Mouse (Mus musculus) kidney, embryonic 15.5 days (tissue): Measurements from ENCODE around the gene Mfsd2b. TPM values are rescaled to one million over a fixed set of nuclear protein-coding genes. Genes with fewer than 3 reads are reported as not detected.
"Not testable (repeated sequence)": the region's sequence is repeated elsewhere in the genome, so short reads cannot be mapped to it uniquely, and the experiment has no call there.

Experiments used
- ATAC-seq: fragments of 200-750 bp; cut with Nextera tagmentation; replicated peaks from 2 replicates; pipeline ENCODE4 v1.8.0; 2017; ENCODE audit warnings: moderate TSS enrichment; ENCODE audit not compliant: low FRiP score
- H3K27ac ChIP-seq: fragments of 300-500 bp; sonication (generic); 2 replicates; pipeline ENCODE4 v1.5.1; 2015; ENCODE audit warnings: mild to moderate bottlenecking, inconsistent platforms
- H3K27me3 ChIP-seq: fragments of 300-500 bp; sonication (generic); 2 replicates; pipeline ENCODE4 v1.6.1; 2015; ENCODE audit warnings: inconsistent platforms
- H3K36me3 ChIP-seq: fragments of 300-500 bp; sonication (generic); 2 replicates; pipeline ENCODE4 v1.6.1; 2015; ENCODE audit warnings: inconsistent platforms
- H3K4me1 ChIP-seq: fragments of 300-500 bp; sonication (generic); 2 replicates; pipeline ENCODE4 v1.6.1; 2015; ENCODE audit warnings: inconsistent platforms
- H3K4me2 ChIP-seq: fragments of 300-500 bp; sonication (generic); 2 replicates; pipeline ENCODE4 v1.6.1; 2015; ENCODE audit warnings: moderate library complexity, mild to moderate bottlenecking, inconsistent platforms
- H3K4me3 ChIP-seq: fragments of 300-500 bp; sonication (generic); replicated peaks from 2 replicates; pipeline ENCODE4 v1.5.1; 2015; ENCODE audit warnings: mild to moderate bottlenecking, inconsistent platforms
- H3K9ac ChIP-seq: fragments of 300-500 bp; sonication (generic); 2 replicates; pipeline ENCODE4 v1.6.1; 2015; ENCODE audit warnings: mild to moderate bottlenecking, inconsistent platforms
- H3K9me3 ChIP-seq: fragments of 300-500 bp; sonication (generic); replicated peaks from 2 replicates; pipeline ENCODE4 v1.6.1; 2016; ENCODE audit warnings: inconsistent platforms
- WGBS: fragments of 180-500 bp; shearing (Covaris S2); methylation state at CpG from one replicate; pipeline ENCODE4 v1.1.7; 2015; ENCODE audit warnings: mixed read lengths; 5-methylcytosine and 5-hydroxymethylcytosine counted together
- polyA plus RNA-seq: library from polyadenylated mRNA; unstranded; fragments of >200 nt; fragmentation: Nextera tagmentation; extraction: Ambion mirVana; gene quantifications from 2 replicates; pipeline ENCODE4 v1.2.1, GENCODE M21; 2015

Mfsd2b gene
- polyA plus RNA-seq, 1 experiment from 2014 or later: 1.3 TPM

- no peak overlapping the region for H3K27ac ChIP-seq
- peaks cover 12% of the 10 kb centered on the region for H3K36me3 ChIP-seq
- H3K4me3 ChIP-seq: no peak overlapping the region
- WGBS: 95% methylated on average over 5 of the region's 5 CpGs
- no peak overlapping the region for H3K4me2 ChIP-seq
- no peak overlapping the region for H3K9ac ChIP-seq
- H3K27me3 ChIP-seq: no peaks in the 10 kb centered on the region
- ATAC-seq: no peak
- no peaks in the 10 kb centered on the region for H3K4me1 ChIP-seq
- no peaks in the 10 kb centered on the region for H3K9me3 ChIP-seq
These were observed 23.9 kb upstream of the Mfsd2b start for GRCm38 (mm10) chr12:4898024-4898423.

GRCm38 (mm10) chr12:4889891-4890290 lies 15.7 kb upstream of the Mfsd2b start:
- Histone ChIP-seq H3K4me2 (no peak overlapping the region), H3K4me1 (no peaks in the 10 kb centered on the region), H3K27ac (no peak overlapping the region), H3K36me3 (peaks cover 28% of the 10 kb centered on the region), H3K4me3 (no peak overlapping the region), H3K9me3 (no peaks in the 10 kb centered on the region), H3K27me3 (no peaks in the 10 kb centered on the region), H3K9ac (no peak overlapping the region)
- no peak for ATAC-seq
- 96% methylated on average over 1 of the region's 1 CpGs for WGBS

- H3K27me3 ChIP-seq: no peaks in the 10 kb centered on the region
- H3K36me3 ChIP-seq: peaks cover 28% of the 10 kb centered on the region
- H3K4me3 ChIP-seq: no peak overlapping the region
- 95% methylated on average over 2 of the region's 2 CpGs for WGBS
- H3K4me1 ChIP-seq: no peaks in the 10 kb centered on the region
- no peak overlapping the region for H3K4me2 ChIP-seq
- H3K9me3 ChIP-seq: no peaks in the 10 kb centered on the region
- ATAC-seq: no peak
- no peak overlapping the region for H3K27ac ChIP-seq
- H3K9ac ChIP-seq: no peak overlapping the region
These were observed 15.1 kb upstream of the Mfsd2b start for GRCm38 (mm10) chr12:4889251-4889650.

GRCm38 (mm10) chr12:4888739-4889138 lies 14.6 kb upstream of the Mfsd2b start:
- no peak overlapping the region for H3K9ac ChIP-seq
- H3K4me3 ChIP-seq: no peak overlapping the region
- H3K4me1 ChIP-seq: no peaks in the 10 kb centered on the region
- no peak overlapping the region for H3K27ac ChIP-seq
- no peaks in the 10 kb centered on the region for H3K27me3 ChIP-seq
- H3K4me2 ChIP-seq: no peak overlapping the region
- no peaks in the 10 kb centered on the region for H3K9me3 ChIP-seq
- no peak for ATAC-seq
- peaks cover 28% of the 10 kb centered on the region for H3K36me3 ChIP-seq

DNA sequence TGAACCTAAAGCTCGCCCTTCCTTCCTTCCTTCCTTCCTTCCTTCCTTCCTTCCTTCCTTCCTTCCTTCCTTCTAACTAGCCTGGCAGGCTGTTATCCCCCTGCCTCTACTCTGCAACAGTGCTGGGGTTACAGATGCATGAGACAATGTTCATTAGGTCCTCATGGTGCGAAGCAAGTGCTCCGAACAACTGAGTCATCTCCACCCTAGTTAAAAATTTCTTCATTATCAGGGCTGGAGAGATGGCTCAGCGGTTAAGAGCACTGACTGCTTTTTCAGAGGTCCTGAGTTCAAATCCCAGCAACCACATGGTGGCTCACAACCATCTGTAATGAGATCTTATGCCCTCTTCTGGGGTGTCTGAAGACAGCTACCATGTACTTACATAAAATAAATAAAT lies 12.4 kb upstream of the Mfsd2b start:
- WGBS: 91% methylated on average over 4 of the region's 4 CpGs
- peaks cover 22% of the 10 kb centered on the region for H3K36me3 ChIP-seq
- H3K4me2 ChIP-seq, H3K27me3 ChIP-seq, H3K9me3 ChIP-seq, H3K9ac ChIP-seq, ATAC-seq, H3K4me3 ChIP-seq, H3K27ac ChIP-seq, H3K4me1 ChIP-seq: not testable (repeated sequence)

DNA sequence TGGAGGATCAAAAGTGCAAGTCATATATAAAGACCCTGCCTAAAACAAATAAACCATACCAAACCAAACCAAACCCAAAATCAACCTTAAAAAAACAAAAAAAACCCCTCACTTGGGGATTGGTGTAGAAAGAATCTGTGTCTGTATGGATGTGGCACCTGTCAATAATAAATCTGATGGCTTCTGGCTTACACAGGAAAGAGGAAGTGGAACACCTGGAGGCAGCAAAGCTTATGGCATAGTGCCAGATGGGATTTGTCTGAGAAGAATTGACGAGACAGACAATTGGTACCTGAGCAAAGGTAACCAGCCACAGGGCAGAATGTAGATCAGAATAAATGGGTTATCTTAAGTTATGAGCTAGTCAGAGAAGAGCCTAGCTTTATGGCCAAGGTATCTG lies 10.9 kb upstream of the Mfsd2b start:
- no peak overlapping the region for H3K9ac ChIP-seq
- no peak for ATAC-seq
- H3K4me3 ChIP-seq: no peak overlapping the region
- WGBS: 61% methylated on average over 1 of the region's 1 CpGs
- H3K36me3 ChIP-seq: peaks cover 20% of the 10 kb centered on the region
- no peak overlapping the region for H3K4me2 ChIP-seq
- H3K4me1 ChIP-seq: no peaks in the 10 kb centered on the region
- H3K27ac ChIP-seq: no peak overlapping the region
- H3K27me3 ChIP-seq: no peaks in the 10 kb centered on the region
- H3K9me3 ChIP-seq: no peaks in the 10 kb centered on the region

- Histone ChIP-seq H3K4me2 (no peak overlapping the region), H3K4me3 (no peak overlapping the region), H3K9me3 (no peaks in the 10 kb centered on the region), H3K27ac (no peak overlapping the region), H3K27me3 (no peaks in the 10 kb centered on the region), H3K9ac (no peak overlapping the region), H3K36me3 (peaks cover 29% of the 10 kb centered on the region), H3K4me1 (no peaks in the 10 kb centered on the region)
- no peak for ATAC-seq
- WGBS: 94% methylated on average over 2 of the region's 2 CpGs
These were observed 7.9 kb upstream of the Mfsd2b start for GRCm38 (mm10) chr12:4882086-4882485.

DNA sequence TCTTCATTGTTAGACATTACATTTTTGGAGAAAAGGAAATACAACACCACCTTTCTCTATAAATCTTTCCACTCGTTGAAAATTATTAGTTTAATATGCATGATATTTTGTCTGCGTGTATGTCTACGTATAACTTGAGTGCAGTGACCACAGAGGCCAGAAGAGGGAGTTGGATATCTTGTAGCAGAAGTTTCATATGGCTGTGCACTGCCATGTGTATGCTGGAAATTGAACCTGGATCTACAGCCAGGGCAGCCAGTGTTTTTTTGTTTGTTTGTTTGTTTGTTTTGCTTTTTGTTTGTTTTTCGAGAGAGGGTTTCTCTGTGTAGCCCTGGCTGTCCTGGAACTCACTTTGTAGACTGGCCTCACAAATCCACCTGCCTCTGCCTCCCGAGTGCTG lies 4.9 kb upstream of the Mfsd2b start:
- H3K4me3 ChIP-seq: no peak overlapping the region
- WGBS: 95% methylated on average over 5 of the region's 5 CpGs

DNA sequence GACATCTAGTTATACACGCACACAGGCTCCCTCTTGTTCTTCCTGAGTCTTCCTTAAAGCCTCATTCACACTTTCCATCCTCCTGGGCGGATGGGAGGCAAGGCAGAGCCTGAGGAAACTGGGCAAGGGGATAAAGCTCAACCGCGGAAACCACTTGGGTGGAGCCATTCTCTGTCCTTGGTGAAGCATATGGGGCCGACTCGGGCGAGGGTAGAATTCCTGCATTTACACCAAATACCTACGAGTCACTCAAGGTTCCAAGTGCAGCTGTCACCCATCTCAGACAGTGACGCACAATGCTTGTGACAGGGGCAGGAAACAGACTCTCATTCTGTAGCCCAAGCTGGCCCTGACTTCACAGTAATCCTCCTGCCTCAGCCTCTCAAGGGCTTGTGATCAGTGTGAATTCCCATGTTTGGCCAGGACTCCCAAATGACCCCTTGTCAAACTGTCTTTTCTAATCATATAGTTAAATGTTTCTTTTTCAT lies 4.2 kb upstream of the Mfsd2b start:
- Histone ChIP-seq H3K36me3 (peaks cover 29% of the 10 kb centered on the region), H3K9ac (no peak overlapping the region), H3K4me3 (no peak overlapping the region), H3K27ac (no peak overlapping the region), H3K9me3 (no peaks in the 10 kb centered on the region), H3K4me1 (peaks cover 11% of the 10 kb centered on the region; the same call in 1 of the 2 replicates), H3K4me2 (no peak overlapping the region), H3K27me3 (0 out of 2 replicates have a peak, but pooled peaks cover 6% of the 10 kb centered on the region)
- ATAC-seq: no peak
- WGBS: 82% methylated on average over 9 of the region's 9 CpGs

More for the DNA sequence above, 4.9 kb upstream of the Mfsd2b start:
- Histone ChIP-seq H3K4me1 (peaks cover 7% of the 10 kb centered on the region; the same call in 1 of the 2 replicates), H3K27me3 (no peaks in the 10 kb centered on the region), H3K4me2 (no peak overlapping the region), H3K9me3 (no peaks in the 10 kb centered on the region), H3K27ac (no peak overlapping the region), H3K36me3 (peaks cover 29% of the 10 kb centered on the region), H3K9ac (no peak overlapping the region)
- ATAC-seq: no peak

DNA sequence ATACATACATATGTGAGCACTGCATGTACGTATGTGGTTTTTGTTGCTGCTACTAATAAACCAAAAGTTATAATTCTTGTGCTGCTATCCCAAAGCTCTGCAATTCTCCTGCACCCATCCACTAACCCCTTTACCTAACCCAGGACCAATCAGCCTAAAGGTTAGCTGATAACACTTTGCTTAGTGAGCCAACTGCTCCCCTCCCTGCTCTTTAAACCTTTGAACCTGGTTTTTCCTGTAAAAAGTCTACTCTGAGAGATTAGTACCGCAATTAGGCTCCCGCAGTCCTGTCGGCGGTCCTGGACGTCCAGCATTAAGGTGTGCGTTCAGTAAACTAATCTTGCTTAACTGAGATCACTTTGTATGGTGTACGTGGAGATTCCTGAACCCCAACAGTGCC lies 1.5 kb upstream of the Mfsd2b start:
- Histone ChIP-seq H3K27me3 (peaks cover 10% of the 10 kb centered on the region; the same call in 1 of the 2 replicates), H3K9me3 (no peaks in the 10 kb centered on the region), H3K4me2 (no peak overlapping the region), H3K4me1 (peaks cover 11% of the 10 kb centered on the region; the same call in 1 of the 2 replicates), H3K27ac (no peak overlapping the region), H3K36me3 (peaks cover 16% of the 10 kb centered on the region), H3K9ac (no peak overlapping the region), H3K4me3 (no peak overlapping the region)
- WGBS: 89% methylated on average over 8 of the region's 8 CpGs
- no peak for ATAC-seq

- ATAC-seq: no peak
- H3K9ac ChIP-seq: no peak overlapping the region
- peak overlapping the region; percentile 36; the same call in 1 of the 2 replicates for H3K4me3 ChIP-seq
- H3K27me3 ChIP-seq: peaks cover 10% of the 10 kb centered on the region; the same call in 1 of the 2 replicates
- no peaks in the 10 kb centered on the region for H3K36me3 ChIP-seq
- peak overlapping the region; percentile 75 for H3K4me2 ChIP-seq
- peaks cover 11% of the 10 kb centered on the region; the same call in 1 of the 2 replicates for H3K4me1 ChIP-seq
- WGBS: 78% methylated on average over 6 of the region's 6 CpGs
- no peaks in the 10 kb centered on the region for H3K9me3 ChIP-seq
- no peak overlapping the region for H3K27ac ChIP-seq
These were observed 628 bp downstream of the Mfsd2b start for GRCm38 (mm10) chr12:4873531-4873930.

GRCm38 (mm10) chr12:4872983-4873477 lies 1.1 kb downstream of the Mfsd2b start:
- H3K36me3 ChIP-seq: no peaks in the 10 kb centered on the region
- no peak overlapping the region for H3K4me3 ChIP-seq
- no peak overlapping the region for H3K9ac ChIP-seq
- peaks cover 11% of the 10 kb centered on the region; the same call in 1 of the 2 replicates for H3K4me1 ChIP-seq
- 84% methylated on average over 5 of the region's 5 CpGs for WGBS
- no peak overlapping the region for H3K4me2 ChIP-seq
- H3K27me3 ChIP-seq: peaks cover 10% of the 10 kb centered on the region; the same call in 1 of the 2 replicates
- H3K27ac ChIP-seq: no peak overlapping the region
- ATAC-seq: 0 out of 2 replicates have a peak, but pooled peaks have one; percentile 22
- H3K9me3 ChIP-seq: no peaks in the 10 kb centered on the region

DNA sequence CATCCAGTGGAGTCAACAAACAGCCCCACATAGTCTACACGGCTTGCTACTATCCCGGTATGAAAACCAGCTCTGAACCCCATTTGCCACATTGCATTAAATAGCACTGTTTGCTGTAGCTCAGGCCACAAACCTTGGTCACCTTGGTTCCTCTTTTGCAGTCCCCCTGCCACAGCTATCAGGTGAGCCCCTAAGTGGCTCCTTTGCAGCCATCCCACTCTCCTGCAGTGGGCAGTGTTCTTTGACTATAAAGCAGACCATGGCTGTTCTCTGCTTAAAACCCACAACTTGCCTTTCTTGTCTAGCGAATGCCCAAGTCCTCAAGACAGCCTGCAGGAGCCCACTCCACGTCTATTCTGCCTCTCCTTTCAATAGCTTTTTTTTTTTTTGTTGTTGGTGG lies 1.9 kb downstream of the Mfsd2b start:
- no peak overlapping the region for H3K9ac ChIP-seq
- no peaks in the 10 kb centered on the region for H3K36me3 ChIP-seq
- no peaks in the 10 kb centered on the region for H3K9me3 ChIP-seq
- peaks cover 10% of the 10 kb centered on the region; the same call in 1 of the 2 replicates for H3K27me3 ChIP-seq
- no peak overlapping the region for H3K4me3 ChIP-seq
- H3K27ac ChIP-seq: no peak overlapping the region
- ATAC-seq: no peak
- WGBS: 69% methylated on average over 4 of the region's 4 CpGs
- peaks cover 11% of the 10 kb centered on the region; the same call in 1 of the 2 replicates for H3K4me1 ChIP-seq
- no peak overlapping the region for H3K4me2 ChIP-seq
